Mouse (Mus musculus) gastrocnemius, postnatal 10 days (tissue): ENCODE results near the gene Amer2. TPM values are rescaled to one million over a fixed set of nuclear protein-coding genes. Genes with fewer than 3 reads are reported as not detected.
"Not testable (repeated sequence)": the region's sequence is repeated elsewhere in the genome, so short reads cannot be mapped to it uniquely, and the experiment has no call there.

Experiments
- DNase-seq: peaks from one replicate; pipeline ENCODE4 v3.0.0; 2021; ENCODE audit warnings: mixed read lengths
- long read RNA-seq, 2 experiments: library from polyadenylated mRNA; stranded (forward); transcript quantifications; one replicate each; pipeline ENCODE4 v2.0.0; 2021
- total RNA-seq, 2 experiments: library from RNA; stranded (reverse); gene quantifications; 2 replicates each; pipeline ENCODE4 v1.2.3; 2021

Gene Amer2
- total RNA-seq, result under 1 TPM; 0.21 to 0.25 TPM
- long read RNA-seq, experiment 1, result 0 reads
- long read RNA-seq, experiment 2, result 0 reads

DNA sequence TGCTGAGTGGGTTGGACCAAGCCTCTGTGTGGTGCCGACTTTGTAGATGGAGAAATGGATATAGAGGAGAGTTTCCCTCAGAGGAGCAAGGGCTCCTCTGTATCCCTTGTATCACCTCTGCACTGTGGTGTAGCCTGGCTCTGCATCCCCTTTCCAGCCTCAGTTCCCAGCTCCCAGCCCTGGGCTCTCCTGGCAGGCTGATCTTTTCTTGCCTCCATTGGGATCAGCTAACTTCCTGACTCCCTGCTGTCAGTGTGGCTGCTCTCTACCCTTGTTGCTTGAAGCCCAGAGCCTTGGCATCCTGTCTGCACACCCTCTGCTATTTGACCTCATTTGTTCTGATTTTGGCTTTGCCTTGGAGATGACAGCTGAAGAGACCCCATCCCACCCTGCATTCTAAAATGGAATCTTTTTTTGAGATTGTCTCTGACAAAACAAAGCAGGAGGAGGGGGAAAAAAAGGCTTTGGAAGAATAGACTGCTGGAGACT lies at the start of gene Amer2:
Amer2 (plus strand) TSS at position 439 of the 489 bp plus-strand sequence.
- DNase-seq, result no peak

DNA sequence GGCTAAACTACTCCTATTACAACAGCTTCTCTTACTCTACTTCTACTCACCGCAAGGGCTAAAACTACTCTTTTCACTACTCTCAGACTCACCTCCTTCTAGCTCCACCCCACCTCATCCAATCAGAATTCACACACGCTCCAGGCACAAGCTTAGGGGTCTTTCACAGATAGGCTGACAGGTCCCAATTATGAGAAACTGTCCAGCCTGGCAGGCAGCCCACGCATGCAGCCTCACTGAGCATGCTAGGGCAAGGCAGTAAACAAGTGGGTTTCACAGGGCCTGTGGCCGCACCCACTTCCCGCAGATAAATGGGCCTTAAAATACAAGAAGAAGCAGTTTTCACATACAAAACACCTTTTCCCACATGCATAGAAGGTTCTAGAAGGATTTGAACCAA lies 33.1 kb upstream of the Amer2 start:
- DNase-seq, result not testable (repeated sequence)

DNA sequence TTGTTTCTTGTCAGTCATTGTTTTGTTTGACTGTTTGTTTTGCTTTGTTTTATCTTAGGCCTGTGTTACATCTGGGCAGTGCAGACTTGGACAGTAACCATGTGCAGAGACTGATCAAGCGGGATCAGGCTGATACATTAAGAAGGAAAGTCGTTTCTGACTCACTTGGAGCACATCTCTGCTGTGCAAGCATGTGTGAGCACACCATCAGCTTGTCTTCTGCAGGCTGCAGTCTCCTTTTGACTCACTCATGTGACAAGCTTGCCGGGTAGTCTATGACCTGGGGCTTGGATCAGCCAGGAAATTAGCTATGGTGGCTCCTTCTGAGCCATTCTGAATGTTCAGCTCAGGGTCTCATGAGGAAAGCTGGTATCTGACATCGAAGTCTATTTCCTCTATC lies 32.5 kb upstream of the Amer2 start:
- DNase-seq, result no peak

DNA sequence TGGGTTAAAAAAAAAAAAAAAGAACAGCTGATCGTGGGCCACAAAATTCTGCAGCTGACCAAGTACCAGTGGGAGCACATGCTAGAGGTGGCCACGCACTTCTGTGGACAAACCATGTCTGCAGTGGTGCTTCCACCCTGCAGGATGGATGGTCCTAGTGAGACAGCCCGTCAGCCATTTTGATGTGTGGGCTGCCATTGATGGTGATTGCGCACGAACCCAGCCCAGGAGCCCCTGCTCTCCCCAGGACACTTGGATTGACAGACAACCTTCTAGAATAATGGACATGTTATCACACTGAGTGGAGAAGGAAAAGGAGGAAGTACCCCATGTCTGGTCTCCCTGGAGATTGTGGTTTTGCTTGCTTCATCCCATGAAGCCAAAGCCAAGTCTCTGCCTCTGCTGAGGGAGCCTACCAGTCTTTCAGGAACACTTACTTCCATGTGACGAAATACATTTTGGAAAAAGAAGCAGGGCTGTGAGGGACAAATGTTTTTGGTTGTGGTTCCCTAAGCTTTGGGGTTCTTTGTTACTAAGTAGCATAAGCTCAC lies 27.7 kb upstream of the Amer2 start:
- DNase-seq, result no peak

DNA sequence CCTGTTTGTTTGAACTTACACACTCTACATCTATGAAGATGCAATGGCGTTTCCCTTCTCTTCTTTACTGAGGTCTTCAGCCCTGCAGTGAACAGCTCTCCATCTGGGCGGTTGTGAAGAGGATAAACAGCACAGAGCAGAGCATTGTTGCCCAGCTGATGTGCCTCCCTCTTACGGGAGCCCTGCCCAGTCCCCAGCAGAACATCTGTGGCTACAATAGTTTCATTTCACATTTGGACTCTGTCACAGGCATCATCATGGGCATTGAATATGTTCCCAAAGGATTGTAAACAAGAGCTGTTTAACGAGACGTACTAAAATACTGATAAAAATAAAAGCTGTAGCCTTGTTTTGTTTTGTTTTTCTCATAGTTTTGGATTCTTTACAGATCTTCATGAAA lies 14.7 kb upstream of the Amer2 start:
- no peak for DNase-seq

DNA sequence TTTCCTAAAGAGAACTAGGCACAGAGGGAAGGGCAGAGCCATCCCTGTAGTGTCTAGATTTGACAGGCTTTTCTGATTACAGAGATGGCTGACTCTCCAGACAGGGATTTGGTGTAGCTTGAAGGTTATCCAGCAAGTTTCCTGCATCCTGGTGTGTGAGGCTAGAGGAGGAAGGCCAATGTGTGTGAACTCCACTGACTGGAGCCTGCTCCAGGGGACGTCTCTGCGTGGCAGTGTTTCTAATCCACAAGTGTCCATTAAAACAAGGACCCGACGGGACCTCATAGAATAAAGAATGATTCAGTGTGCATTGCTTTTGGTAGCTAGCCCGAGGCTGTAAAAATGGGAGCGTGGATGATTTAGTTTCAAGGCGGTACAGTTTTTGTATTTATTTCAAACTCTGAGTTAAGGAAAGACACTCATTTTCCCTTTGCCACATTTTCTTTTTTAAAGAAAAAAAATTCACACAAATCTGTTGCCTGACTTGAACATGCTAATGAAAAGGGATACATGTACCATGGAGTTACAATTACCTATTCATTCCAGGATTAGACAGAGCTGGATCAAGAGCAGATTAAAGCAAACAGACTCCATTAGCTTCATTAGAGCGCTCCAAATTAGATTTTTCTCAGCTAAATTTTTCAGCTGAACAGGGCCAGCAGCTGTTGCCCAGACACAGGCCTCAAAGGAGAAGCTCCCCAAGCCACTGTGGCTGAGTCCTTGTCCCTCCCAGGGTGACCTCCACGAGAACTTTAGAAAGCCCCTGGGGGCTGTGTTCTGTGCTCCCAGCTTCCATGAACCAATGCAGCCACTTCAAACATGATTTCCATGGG lies 11.5 kb upstream of the Amer2 start:
- DNase-seq, result no peak

DNA sequence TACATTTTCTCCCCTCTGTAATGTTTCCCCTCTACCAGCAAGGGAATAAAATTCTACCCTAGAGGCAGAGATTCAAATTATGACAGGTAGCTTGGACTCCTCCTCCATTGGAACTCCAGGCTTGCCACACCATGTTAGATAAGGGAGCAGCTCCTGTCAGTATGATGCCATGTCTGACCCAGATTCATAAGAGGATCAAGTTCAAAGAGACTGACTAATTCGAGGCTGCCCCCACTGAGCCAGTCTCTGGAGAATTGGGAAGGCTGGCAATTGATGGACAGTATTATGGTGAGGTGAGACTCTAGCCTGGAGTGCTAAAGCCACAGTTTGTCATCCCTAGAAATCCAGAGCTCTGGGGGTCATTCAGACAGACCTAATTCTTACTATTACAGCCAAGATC lies 6.3 kb upstream of the Amer2 start:
- no peak for DNase-seq

DNA sequence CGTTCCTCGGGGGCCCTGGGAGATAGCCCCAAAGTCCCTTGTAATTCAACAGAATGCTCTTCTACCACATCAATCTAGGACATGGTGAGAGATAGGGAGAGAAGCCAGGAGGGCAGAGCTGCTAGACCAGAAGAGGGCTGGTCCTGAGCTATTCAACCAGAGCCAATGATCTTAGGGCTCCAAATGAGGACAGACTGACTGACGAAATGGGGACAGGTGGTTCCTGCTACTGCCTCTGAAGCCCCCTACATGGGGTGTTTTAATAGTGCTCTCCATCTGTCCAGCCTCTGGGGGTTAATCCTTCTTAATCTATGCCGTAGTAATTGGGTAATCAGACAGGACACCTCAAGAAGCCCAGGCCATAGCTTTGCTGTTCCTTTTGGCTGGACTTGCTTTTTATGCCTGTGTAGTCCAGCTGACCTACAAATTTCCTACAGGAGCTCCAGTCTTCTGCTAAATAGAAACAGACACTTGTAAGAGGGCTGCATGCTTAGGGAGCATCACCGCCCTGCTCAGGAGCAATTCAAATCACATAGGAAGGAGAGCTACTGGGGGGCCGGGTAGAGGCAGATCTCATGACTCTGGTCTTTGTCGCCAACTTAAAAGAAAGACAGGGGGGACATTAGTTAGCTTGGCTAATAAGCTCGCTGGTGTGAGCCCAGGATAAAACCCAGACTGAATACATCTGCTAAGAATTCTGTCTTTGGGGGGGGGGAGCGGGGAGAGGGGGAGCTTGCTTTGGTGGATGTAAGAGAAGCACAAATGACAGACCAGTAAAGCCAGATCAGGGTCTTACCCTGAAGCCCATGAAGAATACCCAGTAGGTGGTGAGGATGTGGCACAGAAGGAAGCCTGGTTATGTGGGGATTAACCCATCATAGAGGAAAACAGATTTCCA lies 4.0 kb upstream of the Amer2 start:
- no peak for DNase-seq

DNA sequence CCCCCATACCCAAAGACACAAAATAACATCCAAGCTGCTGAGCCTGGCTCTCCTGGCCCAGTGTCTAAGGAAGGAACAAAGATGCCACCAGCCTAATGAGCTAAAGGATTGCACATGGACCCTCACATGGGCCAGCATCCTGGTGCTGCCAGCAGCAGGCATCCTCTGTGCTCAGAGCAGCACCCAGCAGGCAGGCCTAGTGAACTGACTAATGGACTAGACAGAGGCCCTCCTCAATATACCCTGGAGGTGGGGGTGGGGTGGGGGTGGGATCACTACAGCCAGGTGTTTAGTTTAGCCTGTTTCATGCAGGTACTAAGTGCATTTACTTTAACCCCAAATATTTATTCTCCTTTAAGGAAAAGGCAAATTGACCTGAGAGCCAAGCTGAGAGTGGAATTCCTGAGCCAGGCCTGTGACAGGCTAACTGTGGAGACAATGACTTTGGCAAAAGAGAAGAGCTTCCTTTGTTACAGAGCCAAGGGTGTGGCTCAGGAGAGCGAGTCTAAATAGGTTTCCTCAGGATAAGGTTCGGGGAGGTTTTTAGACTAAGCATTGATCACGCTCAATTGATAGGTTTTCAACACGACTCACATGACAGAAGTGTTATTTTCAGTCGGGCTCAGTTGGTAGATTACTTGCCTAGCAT lies 3.3 kb upstream of the Amer2 start:
- DNase-seq, result no peak

DNA sequence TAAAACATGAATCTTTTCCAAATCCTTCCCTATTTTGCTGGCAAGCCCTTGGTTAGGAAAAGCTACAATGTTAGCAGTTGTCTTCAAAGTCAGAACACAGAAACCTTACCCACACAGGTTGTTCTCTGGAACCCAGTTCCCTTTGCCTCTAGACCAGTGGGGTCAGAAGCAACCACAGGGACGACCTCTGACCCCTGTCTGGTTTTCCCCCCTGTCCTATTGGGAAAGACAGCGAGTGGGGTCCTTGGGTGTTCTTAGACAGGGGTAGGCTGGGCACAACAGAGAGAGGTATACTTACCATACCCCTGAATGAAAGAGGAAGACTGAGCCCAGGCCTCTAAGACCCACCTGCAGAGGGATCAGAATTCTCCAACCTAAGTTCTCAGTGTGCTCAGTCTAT lies 4.0 kb downstream of the Amer2 start:
- no peak for DNase-seq

DNA sequence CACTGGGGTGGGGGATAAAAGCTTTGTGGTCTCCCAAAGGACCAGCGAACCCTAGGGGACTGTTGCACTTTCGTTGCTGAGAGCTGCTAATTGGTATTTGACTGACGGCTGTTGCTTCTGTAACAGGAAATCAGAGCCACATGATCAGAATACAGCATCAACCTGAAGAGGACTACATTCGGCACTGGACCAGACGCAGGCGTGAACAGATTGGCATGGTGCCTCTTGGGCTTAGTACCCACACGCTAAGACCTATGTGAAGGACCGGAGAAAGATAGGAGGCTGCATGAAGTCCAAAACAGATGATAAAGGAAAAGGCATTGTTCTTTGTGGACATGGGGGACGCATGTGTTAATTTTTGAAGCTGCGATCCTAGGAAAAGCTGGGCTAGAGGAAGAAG lies 4.5 kb downstream of the Amer2 start:
- DNase-seq, result no peak

DNA sequence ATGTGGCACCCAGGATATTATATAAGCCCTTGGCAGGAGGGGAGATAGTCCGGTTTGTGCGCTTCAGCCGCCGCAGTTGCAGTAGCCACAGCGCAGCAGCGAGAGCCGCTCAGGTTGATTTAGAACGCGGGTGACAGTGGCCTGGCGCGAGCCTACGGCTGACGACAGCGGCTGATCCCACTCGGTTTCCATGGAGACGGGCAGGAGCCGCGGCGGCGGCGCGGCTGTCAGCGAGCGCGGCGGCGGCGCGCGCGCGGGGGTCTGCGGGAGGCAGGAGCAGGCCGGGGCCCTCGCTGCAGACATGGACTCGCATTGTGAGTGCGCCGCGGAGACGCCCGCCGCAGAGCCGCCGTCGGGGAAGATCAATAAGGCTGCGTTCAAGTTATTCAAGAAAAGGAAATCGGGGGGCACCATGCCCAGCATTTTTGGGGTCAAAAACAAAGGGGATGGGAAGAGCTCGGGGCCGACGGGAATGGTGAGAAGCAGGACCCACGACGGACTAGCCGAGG lies 5.1 kb downstream of the Amer2 start:
- DNase-seq, result peak; percentile 41

DNA sequence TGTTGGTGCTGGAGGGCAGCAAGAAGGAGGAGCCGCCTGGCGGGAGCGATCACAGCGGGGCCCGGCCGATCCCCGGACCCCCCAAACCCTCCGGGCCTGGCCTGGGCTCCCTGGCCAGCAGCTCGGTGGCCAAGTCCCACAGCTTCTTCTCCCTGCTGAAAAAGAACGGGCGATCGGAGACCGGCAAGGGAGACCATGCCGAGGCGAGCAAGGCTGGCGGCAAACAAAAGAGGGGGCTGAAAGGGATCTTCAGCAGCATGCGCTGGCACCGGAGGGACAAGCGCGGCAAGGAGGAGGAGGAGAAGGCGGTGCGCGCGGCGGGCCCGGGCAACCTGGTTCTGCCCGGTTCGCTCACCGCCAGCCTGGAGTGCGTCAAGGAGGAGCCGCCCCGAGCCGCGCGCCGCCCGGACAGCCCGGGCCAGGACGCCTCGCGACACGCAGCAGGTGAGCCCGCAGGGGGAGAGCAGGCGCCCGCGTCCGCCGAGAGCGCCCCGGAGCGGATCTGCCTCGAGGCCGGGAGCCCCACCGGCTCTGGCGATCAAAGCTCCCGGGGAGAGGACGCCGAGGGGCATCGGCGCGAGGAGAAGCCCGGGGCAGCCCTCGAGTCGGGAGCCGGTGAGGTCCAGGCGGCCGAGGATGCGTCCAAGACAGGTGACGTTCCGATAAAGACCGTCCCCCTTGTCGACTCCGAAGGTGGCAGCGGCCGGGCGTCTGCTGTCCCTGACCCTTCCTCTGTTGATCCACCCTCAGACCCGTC lies 5.7 kb downstream of the Amer2 start:
- DNase-seq, result peak; percentile 38

DNA sequence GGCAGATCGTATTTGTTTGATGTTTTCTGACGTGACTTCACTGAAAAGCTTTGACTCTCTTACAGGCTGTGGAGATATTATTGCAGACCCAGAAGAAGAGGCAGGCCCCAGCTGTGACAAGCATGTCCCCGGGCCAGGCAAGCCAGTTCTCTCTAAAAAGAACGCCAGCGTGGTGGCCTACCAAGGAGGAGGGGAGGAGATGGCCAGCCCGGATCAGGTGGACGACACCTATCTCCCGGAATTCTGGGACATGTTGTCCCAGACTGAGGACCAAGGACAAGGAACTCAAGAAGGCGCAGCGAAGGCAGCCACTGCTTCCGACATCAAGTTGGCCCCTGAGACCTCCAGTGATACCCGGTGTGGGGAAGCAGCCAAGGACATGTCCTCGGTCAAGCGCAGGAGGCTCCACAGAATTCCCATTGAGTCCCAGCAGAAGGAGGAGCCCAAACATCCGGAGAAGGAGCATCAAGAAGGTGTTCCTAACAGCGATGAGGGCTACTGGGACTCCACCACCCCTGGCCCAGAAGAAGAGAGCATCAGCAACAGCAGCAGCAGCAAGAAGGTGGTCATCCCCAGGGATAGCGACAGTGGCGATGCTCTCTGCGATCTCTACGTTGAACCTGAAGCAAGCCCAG lies 6.4 kb downstream of the Amer2 start:
- DNase-seq, result no peak

DNA sequence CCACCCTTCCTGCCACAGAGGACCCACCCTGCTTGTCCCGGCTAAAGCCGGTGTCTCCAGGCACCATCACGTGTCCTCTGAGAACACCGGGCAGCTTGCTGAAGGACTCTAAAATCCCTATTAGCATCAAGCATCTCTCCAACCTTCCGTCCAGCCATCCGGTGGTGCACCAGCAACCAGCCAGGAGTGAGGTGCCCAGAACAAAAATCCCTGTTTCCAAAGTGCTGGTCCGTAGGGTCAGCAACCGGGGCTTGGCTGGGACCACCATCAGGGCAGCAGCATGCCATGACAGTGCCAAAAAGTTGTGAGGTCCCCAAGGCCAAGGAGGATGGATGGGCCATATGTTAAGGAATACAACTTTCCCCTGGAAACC lies 6.9 kb downstream of the Amer2 start:
- no peak for DNase-seq

DNA sequence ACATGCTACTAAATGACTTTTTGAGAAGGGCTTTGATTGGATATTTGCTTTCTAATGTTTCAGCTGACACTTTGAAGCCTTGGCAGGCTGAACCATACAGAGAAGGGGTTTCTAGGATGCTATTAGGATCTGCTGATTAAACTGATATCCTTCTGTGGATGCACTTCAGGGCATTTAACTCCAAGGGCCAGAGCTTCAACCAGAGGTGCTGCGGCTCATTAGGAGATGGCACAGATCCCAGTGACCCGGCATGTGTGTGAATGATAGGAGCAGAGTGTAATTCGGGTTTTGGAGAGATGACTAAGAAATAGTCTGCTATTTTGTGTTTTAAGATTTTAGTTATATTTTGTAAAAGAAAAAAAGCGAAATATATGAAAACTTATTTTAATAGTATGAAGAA lies 8.6 kb downstream of the Amer2 start:
- DNase-seq, result no peak

DNA sequence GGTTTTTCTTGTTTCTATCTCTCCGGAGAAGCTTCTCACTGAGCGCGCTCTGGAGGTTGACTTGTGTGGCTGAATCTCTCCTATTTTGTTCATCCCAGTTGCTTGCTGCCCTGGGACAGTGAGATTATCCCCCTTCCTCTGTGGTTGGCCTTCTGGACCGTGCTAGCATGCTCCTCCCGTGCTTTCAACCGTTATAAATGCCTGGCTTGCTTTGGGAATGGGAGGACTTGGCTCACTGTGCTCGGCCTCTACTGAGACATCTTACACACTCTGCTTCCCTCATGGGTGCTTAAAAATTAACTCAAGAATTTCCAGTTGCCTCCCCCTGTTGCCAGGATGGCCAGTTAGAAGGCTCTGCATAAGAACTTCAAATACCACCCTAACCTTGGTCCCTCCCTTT lies 10.8 kb downstream of the Amer2 start:
- no peak for DNase-seq

DNA sequence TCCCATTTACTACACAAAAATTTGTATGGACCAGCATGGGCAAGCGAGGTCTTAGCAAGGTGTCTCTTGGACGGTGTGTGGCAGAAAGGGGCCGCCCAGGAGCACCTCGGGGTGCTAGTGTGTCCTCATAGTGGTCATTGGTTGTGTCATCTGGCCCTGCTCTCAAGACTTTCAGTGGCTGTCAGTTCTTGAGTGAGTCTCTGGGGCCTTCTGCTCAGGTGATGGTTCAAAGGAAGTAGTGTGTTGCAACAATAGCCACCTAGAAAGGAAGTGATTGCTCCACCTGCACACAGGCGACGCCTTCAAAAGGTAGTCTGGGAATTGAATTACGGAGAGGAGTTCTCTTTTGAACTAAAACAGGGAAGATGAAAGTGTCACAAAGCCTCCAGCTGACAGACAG lies 11.2 kb downstream of the Amer2 start:
- no peak for DNase-seq

DNA sequence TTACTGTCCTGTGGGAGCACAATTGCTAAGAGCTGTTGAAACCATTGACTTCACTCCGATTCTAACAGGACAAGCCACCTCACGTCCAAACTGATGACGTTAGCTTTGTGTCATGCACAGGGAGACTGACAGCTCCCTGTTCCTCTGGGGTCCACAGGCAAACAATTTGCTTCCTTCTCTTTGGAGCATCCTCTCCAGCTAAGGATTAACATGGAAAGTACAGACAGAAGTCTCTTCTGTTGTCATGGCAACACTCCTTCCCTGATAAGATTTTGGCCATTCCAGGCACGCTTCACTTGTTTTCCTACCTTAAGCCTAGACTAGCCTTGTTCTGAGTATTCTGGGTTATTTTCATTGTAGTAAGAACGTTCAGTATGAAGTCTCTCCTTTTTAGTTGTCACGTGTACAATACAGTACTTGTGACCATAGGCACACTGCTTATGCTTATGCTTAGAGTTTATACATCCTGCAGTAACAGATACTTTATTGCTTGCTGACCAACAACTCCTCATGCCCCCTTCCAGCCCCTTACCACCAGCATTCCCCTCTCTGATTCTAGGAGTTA lies 12.1 kb downstream of the Amer2 start:
- no peak for DNase-seq
